In the genomic region with DNA sequence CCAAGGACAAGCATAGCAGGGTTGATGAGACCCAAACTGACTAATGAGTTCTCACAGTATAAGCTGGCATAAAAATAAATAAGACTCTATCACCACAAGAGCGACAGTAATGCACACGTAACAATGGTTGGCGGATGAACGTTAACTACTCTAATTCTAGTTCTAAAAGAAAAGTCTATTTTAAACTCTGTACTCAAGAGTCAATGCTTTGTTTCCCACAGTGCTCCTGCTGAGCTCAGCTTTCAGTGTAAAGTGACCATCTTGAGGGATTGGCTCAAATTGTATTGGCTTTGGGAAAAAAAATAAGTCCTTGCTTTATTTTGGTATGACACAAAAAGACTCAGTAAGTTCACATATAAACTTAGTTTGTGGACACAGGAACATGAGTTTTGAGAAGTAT, we compare ENCODE assay signal across 12 mouse cellular contexts. TPM values are rescaled to one million over a fixed set of nuclear protein-coding genes. Genes with fewer than 3 reads are reported as not detected.
"Had no signal": no experiment of that assay in that cellular context is flagged by ENCODE, and none has a peak within 500 bp of the region (broad histone marks: within the 10 kb centered on the region; RNA-seq: fewer than 3 reads in every experiment).

No protein-coding gene starts in this region.

- DNase-seq: retina, postnatal 1 day; right cerebral cortex, adult 18-20 months; right cerebral cortex, postnatal 14 days; right cerebral cortex, postnatal 25 days; right cerebral cortex, postnatal 4 days; thymus, adult 18-20 months; thymus, adult 2 months; thymus, postnatal 14 days; thymus, postnatal 25 days; thymus, postnatal 36 days; thymus, postnatal 4 days had no signal

RNA-seq across cellular contexts. Expression of a gene that starts 29.5 kb away (rescaled TPM):
- total RNA-seq: neutrophil, adult 5-6 weeks had no signal
